Mouse (Mus musculus) neural tube, embryonic 10.5 days (tissue): ENCODE measurements around the gene Gspt1.
"Not testable (repeated sequence)": the region's sequence is repeated elsewhere in the genome, so short reads cannot be mapped to it uniquely, and the experiment has no call there.

Experiments
- DNase-seq: peaks from one replicate; pipeline ENCODE4 v3.0.0-alpha.2; 2017; ENCODE audit warnings: low spot score; ENCODE audit errors: extremely low spot score

Gene Gspt1

GRCm38 (mm10) chr16:11253898-11254722 is at the start of gene Gspt1:
Gene Gspt1 (minus strand): TSS chr16:11254325.
- DNase-seq, result peak; percentile 97

GRCm38 (mm10) chr16:11303741-11304140 is 49.6 kb upstream of the Gspt1 start:
- no peak for DNase-seq

GRCm38 (mm10) chr16:11297700-11298099 is 43.6 kb upstream of the Gspt1 start:
- not testable (repeated sequence) for DNase-seq

- DNase-seq, result not testable (repeated sequence)
These were observed 41.5 kb upstream of the Gspt1 start for GRCm38 (mm10) chr16:11295583-11295982.

- not testable (repeated sequence) for DNase-seq
These were observed 34.7 kb upstream of the Gspt1 start for GRCm38 (mm10) chr16:11288873-11289272.

- no peak for DNase-seq
These were observed 31.8 kb upstream of the Gspt1 start for GRCm38 (mm10) chr16:11285949-11286348.

GRCm38 (mm10) chr16:11284881-11285280 is 30.8 kb upstream of the Gspt1 start:
- no peak for DNase-seq

- no peak for DNase-seq
These were observed 28.6 kb upstream of the Gspt1 start for GRCm38 (mm10) chr16:11282655-11283232.

- no peak for DNase-seq
These were observed 24.7 kb upstream of the Gspt1 start for GRCm38 (mm10) chr16:11278778-11279177.

- DNase-seq, result no peak
These were observed 22.8 kb upstream of the Gspt1 start for GRCm38 (mm10) chr16:11276888-11277287.

GRCm38 (mm10) chr16:11271073-11271472 is 16.9 kb upstream of the Gspt1 start:
- DNase-seq, result no peak

GRCm38 (mm10) chr16:11270642-11271041 is 16.5 kb upstream of the Gspt1 start:
- DNase-seq, result no peak

- DNase-seq, result no peak
These were observed 15.7 kb upstream of the Gspt1 start for GRCm38 (mm10) chr16:11269808-11270207.

GRCm38 (mm10) chr16:11266556-11266955 is 12.4 kb upstream of the Gspt1 start:
- no peak for DNase-seq

- no peak for DNase-seq
These were observed 9.1 kb upstream of the Gspt1 start for GRCm38 (mm10) chr16:11263266-11263665.

GRCm38 (mm10) chr16:11254723-11255164 is 619 bp upstream of the Gspt1 start:
- DNase-seq, result no peak

GRCm38 (mm10) chr16:11253065-11253831 is 877 bp downstream of the Gspt1 start:
- DNase-seq, result peak; percentile 70

- no peak for DNase-seq
These were observed 6.3 kb downstream of the Gspt1 start for GRCm38 (mm10) chr16:11247791-11248190.

- no peak for DNase-seq
These were observed 8.4 kb downstream of the Gspt1 start for GRCm38 (mm10) chr16:11245767-11246166.

GRCm38 (mm10) chr16:11242401-11242800 is 11.7 kb downstream of the Gspt1 start:
- no peak for DNase-seq

- no peak for DNase-seq
These were observed 36.3 kb downstream of the Gspt1 start for GRCm38 (mm10) chr16:11217801-11218200.
